ENCODE assay signal across 23 mouse cellular contexts in genomic region chr1:71722211-71723038, GRCm38 (mm10).
DNase-seq lines count a peak whose midpoint lies in the region; ATAC-seq and TF ChIP-seq lines count a peak whose summit lies in the region.
"Had no signal": no experiment of that assay in that cellular context is flagged by ENCODE, and none has a peak within 500 bp of the region (broad histone marks: within the 10 kb centered on the region; RNA-seq: fewer than 3 reads in every experiment).

No protein-coding gene starts in this region.

- no peaks in the 10 kb centered on the region for H3K9me3 ChIP-seq in forebrain, embryonic 16.5 days (ENCODE audit: control insufficient read depth, low read length)
- H3K9me3 ChIP-seq in forebrain, embryonic 13.5 days (replicated peaks) = no peaks in the 10 kb centered on the region
- H3K9me3 ChIP-seq in liver, postnatal 0 days (ENCODE audit: low read length) = no peaks in the 10 kb centered on the region
- no peaks in the 10 kb centered on the region for H3K9me3 ChIP-seq in liver, embryonic 11.5 days (ENCODE audit: control insufficient read depth, low read length)
- H3K9me3 ChIP-seq: embryonic facial prominence, embryonic 10.5 days; limb, embryonic 10.5 days; liver, embryonic 13.5 days; megakaryocyte, embryonic 14.5 days had no signal

- DNase-seq in liver, postnatal 0 days = no peak
- DNase-seq in liver, embryonic 11.5 days (ENCODE audit: low spot score) = no peak
- peak; percentile 9 for DNase-seq in 3T3-L1 (ENCODE audit: low read depth, low spot score)
- peak; percentile 16 for DNase-seq in brain, embryonic 18.5 days (ENCODE audit: low read depth, low spot score)
- DNase-seq in left cerebral cortex, postnatal 4 days = no peak
- no peak for DNase-seq in left cerebral cortex, adult 2 months (ENCODE audit: extremely low spot score in 1 of 2, low spot score in 2 of 2)
- DNase-seq: adrenal gland, postnatal 36 days; B cell, adult 2 months; cerebellum, adult 8-10 months; gastrocnemius, adult 2 months; heart, postnatal 36 days; kidney, postnatal 4 days; liver, embryonic 13.5 days; right cerebral cortex, postnatal 25 days; thymus, postnatal 14 days had no signal

- no peak overlapping the region for H3K9ac ChIP-seq in forebrain, embryonic 16.5 days (replicated peaks; ENCODE audit: low read depth, low read length)
- H3K9ac ChIP-seq in forebrain, embryonic 13.5 days = no peak overlapping the region
- H3K9ac ChIP-seq in liver, postnatal 0 days (replicated peaks) = no peak overlapping the region
- no peak overlapping the region for H3K9ac ChIP-seq in liver, embryonic 11.5 days (ENCODE audit: low read depth, low read length)
- H3K9ac ChIP-seq: liver, embryonic 13.5 days had no signal

- intact Hi-C loops in left cerebral cortex, postnatal 4 days (cut with DNase I) = no loop called here
- intact Hi-C loops in left cerebral cortex, adult 2 months (cut with DNase I) = no loop called here

- 49% methylated on average over 6 of the region's 6 CpGs for WGBS in forebrain, embryonic 16.5 days
- whole genome bisulfite sequencing in forebrain, embryonic 13.5 days = 59% methylated on average over 6 of the region's 6 CpGs
- 51% methylated on average over 6 of the region's 6 CpGs for WGBS in liver, postnatal 0 days (ENCODE audit: insufficient replicate concordance)
- 79% methylated on average over 6 of the region's 6 CpGs for WGBS in liver, embryonic 11.5 days

- ATAC-seq in forebrain, embryonic 16.5 days = peak; percentile 73
- ATAC-seq in forebrain, embryonic 13.5 days = no peak; the same call in 1 of the 2 replicates
- ATAC-seq in liver, postnatal 0 days = no peak
- no peak for ATAC-seq in liver, embryonic 11.5 days (replicated peaks; ENCODE audit: low FRiP score)
- ATAC-seq: hindbrain, embryonic 16.5 days; intestine, embryonic 16.5 days; midbrain, embryonic 16.5 days had no signal

- no peaks in the 10 kb centered on the region for H3K36me3 ChIP-seq in forebrain, embryonic 16.5 days (ENCODE audit: control insufficient read depth, insufficient read depth)
- no peaks in the 10 kb centered on the region for H3K36me3 ChIP-seq in forebrain, embryonic 13.5 days (ENCODE audit: poor library complexity, severe bottlenecking)
- no peaks in the 10 kb centered on the region for H3K36me3 ChIP-seq in liver, postnatal 0 days (replicated peaks; ENCODE audit: insufficient read depth, low read length)
- H3K36me3 ChIP-seq in liver, embryonic 11.5 days (ENCODE audit: control insufficient read depth, insufficient read depth, low read length) = no peaks in the 10 kb centered on the region
- H3K36me3 ChIP-seq: embryonic facial prominence, embryonic 10.5 days; limb, embryonic 10.5 days; liver, embryonic 13.5 days had no signal

- H3K27ac ChIP-seq in forebrain, embryonic 16.5 days (ENCODE audit: low read length) = no peak overlapping the region
- no peak overlapping the region for H3K27ac ChIP-seq in forebrain, embryonic 13.5 days
- H3K27ac ChIP-seq in liver, postnatal 0 days (ENCODE audit: low read depth) = peak overlapping the region; percentile 95
- no peak overlapping the region for H3K27ac ChIP-seq in liver, embryonic 11.5 days (ENCODE audit: low read depth, low read length)
- no peak overlapping the region for H3K27ac ChIP-seq in left cerebral cortex, adult 2 months
- H3K27ac ChIP-seq: embryonic facial prominence, embryonic 10.5 days; gastrocnemius, adult 2 months; limb, embryonic 10.5 days had no signal

- TF ChIP-seq EP300 in liver, postnatal 0 days (IDR thresholded peaks at IDR 0.05; ENCODE audit: low read depth) = peak; percentile 86

- H3K4me1 ChIP-seq in forebrain, embryonic 16.5 days (replicated peaks; ENCODE audit: control insufficient read depth, insufficient read depth, low read length) = 0 out of 2 replicates have a peak, but pooled peaks cover 5% of the 10 kb centered on the region
- 0 out of 2 replicates have a peak, but pooled peaks cover 3% of the 10 kb centered on the region for H3K4me1 ChIP-seq in forebrain, embryonic 13.5 days
- H3K4me1 ChIP-seq in liver, postnatal 0 days (ENCODE audit: insufficient read depth) = peaks cover 15% of the 10 kb centered on the region
- H3K4me1 ChIP-seq in liver, embryonic 11.5 days (replicated peaks; ENCODE audit: control insufficient read depth, insufficient read depth, low read length) = no peaks in the 10 kb centered on the region; the same call in 1 of the 2 replicates
- H3K4me1 ChIP-seq: embryonic facial prominence, embryonic 10.5 days; limb, embryonic 10.5 days; megakaryocyte, embryonic 14.5 days had no signal

- H3K4me3 ChIP-seq in forebrain, embryonic 16.5 days (replicated peaks; ENCODE audit: low read length) = no peak overlapping the region
- H3K4me3 ChIP-seq in forebrain, embryonic 13.5 days = no peak overlapping the region
- H3K4me3 ChIP-seq in liver, postnatal 0 days (ENCODE audit: low read depth, low read length) = no peak overlapping the region
- H3K4me3 ChIP-seq in liver, embryonic 11.5 days (ENCODE audit: low read depth, low read length) = no peak overlapping the region
- H3K4me3 ChIP-seq in left cerebral cortex, adult 2 months = no peak overlapping the region
- H3K4me3 ChIP-seq: embryonic facial prominence, embryonic 10.5 days; gastrocnemius, adult 2 months; limb, embryonic 10.5 days; liver, embryonic 13.5 days; megakaryocyte, embryonic 14.5 days had no signal

- no peak for TF ChIP-seq CTCF in liver, postnatal 0 days (IDR thresholded peaks at IDR 0.05; ENCODE audit: low read depth)
- no peak; the same call in 1 of the 2 replicates for TF ChIP-seq CTCF in left cerebral cortex, adult 2 months (IDR thresholded peaks at IDR 0.05)

- no peak overlapping the region for H3K4me2 ChIP-seq in forebrain, embryonic 16.5 days (ENCODE audit: low read length)
- no peak overlapping the region for H3K4me2 ChIP-seq in forebrain, embryonic 13.5 days
- H3K4me2 ChIP-seq in liver, postnatal 0 days (ENCODE audit: low read depth, low read length) = no peak overlapping the region
- no peak overlapping the region for H3K4me2 ChIP-seq in liver, embryonic 11.5 days
- H3K4me2 ChIP-seq: liver, embryonic 13.5 days had no signal

- no peaks in the 10 kb centered on the region for H3K27me3 ChIP-seq in forebrain, embryonic 16.5 days (replicated peaks; ENCODE audit: control insufficient read depth, insufficient read depth, low read length)
- H3K27me3 ChIP-seq in forebrain, embryonic 13.5 days = no peaks in the 10 kb centered on the region
- no peaks in the 10 kb centered on the region for H3K27me3 ChIP-seq in liver, postnatal 0 days (ENCODE audit: insufficient read depth, low read length)
- H3K27me3 ChIP-seq in liver, embryonic 11.5 days (replicated peaks; ENCODE audit: control insufficient read depth, insufficient read depth, low read length) = no peaks in the 10 kb centered on the region
- H3K27me3 ChIP-seq: liver, embryonic 13.5 days; megakaryocyte, embryonic 14.5 days had no signal

Comparison
In these comparisons a context has a peak if more than half of its experiments do, and no peak if none do; other contexts are left out.
1. DNase-seq: peak in 3T3-L1 (single experiment) and brain, embryonic 18.5 days (single experiment); none in liver, postnatal 0 days (single experiment), liver, embryonic 11.5 days (single experiment), left cerebral cortex, postnatal 4 days (single experiment) and left cerebral cortex, adult 2 months (0 of 2).